Mouse (Mus musculus) erythroblast, embryonic 14.5 days (primary cell): ENCODE data around the gene Rpl4.

Experiments
- GATA1 ChIP-seq: IDR thresholded peaks from 2 replicates; pipeline ENCODE4 v1.6.1; 2012; ENCODE audit warnings: low read length, inconsistent platforms, mixed read lengths
- TAL1 ChIP-seq: IDR thresholded peaks from 3 replicates; pipeline ENCODE4 v1.6.1; 2012; ENCODE audit warnings: low read length, inconsistent platforms, mixed read lengths

DNA sequence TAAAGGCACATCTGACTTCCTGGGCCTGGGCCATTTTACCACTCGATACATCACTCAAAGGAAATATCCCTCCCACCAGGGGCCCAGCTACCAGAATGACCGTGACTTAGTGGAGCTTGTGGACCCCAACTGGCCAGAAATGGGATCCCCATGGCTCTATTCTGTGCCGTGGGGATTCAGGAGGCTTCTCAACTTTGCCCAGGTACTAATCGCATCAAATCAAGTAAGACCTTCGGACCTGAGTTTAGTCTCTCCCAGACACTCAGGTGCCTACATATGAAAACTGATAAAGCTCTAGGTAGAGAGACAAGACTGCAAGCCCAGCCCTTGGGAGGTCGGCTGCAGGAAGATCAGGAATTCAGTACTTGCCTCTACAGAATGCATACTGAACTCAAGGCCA, 41.6 kb upstream of the Rpl4 start:
- TF ChIP-seq GATA1: no peak
- TF ChIP-seq TAL1: no peak
